Mouse (Mus musculus): ENCODE measurements at regions not wholly inside any gene's neighbourhood (a gene's known extent, or its start where the extent isn't known, plus 50 kb on each side); places are given as distances from the start of the nearest gene placed in this dataset.

GRCm38 (mm10) chr8:25362146-25362545 lies 538.0 kb upstream of the Adam5 start:
- H3K4me3 ChIP-seq (ENCODE audit: low read depth, low read length): no peak overlapping the region
- no peaks in the 10 kb centered on the region for H3K9me3 ChIP-seq (ENCODE audit: control insufficient read depth, low read length)
- H3K4me1 ChIP-seq (replicated peaks; ENCODE audit: control insufficient read depth, insufficient read depth, low read length): no peaks in the 10 kb centered on the region
- no peak for DNase-seq (ENCODE audit: low spot score)
- no peak overlapping the region for H3K4me2 ChIP-seq (replicated peaks; ENCODE audit: low read depth, low read length)
- ATAC-seq (ENCODE audit: low FRiP score): no peak
- no peaks in the 10 kb centered on the region for H3K27me3 ChIP-seq (ENCODE audit: control insufficient read depth, insufficient read depth, low read length)
- no peak overlapping the region for H3K9ac ChIP-seq (ENCODE audit: low read depth, low read length)
- H3K27ac ChIP-seq (ENCODE audit: low read depth, low read length): no peak overlapping the region
- 67% methylated on average over 4 of the region's 4 CpGs for WGBS
- no peaks in the 10 kb centered on the region for H3K36me3 ChIP-seq (ENCODE audit: control insufficient read depth, insufficient read depth, low read length)

- Histone ChIP-seq H3K27ac (ENCODE audit: low read depth, low read length) (no peak overlapping the region), H3K27me3 (ENCODE audit: control insufficient read depth, insufficient read depth, low read length) (no peaks in the 10 kb centered on the region), H3K36me3 (ENCODE audit: control insufficient read depth, insufficient read depth, low read length) (no peaks in the 10 kb centered on the region), H3K9ac (ENCODE audit: low read depth, low read length) (no peak overlapping the region), H3K9me3 (ENCODE audit: control insufficient read depth, low read length) (no peaks in the 10 kb centered on the region), H3K4me1 (replicated peaks; ENCODE audit: control insufficient read depth, insufficient read depth, low read length) (no peaks in the 10 kb centered on the region), H3K4me2 (replicated peaks; ENCODE audit: low read depth, low read length) (no peak overlapping the region), H3K4me3 (ENCODE audit: low read depth, low read length) (no peak overlapping the region)
- 83% methylated on average over 5 of the region's 5 CpGs for WGBS
- DNase-seq (ENCODE audit: low spot score): no peak
- no peak for ATAC-seq (ENCODE audit: low FRiP score)
Measured at GRCm38 (mm10) chr8:25361420-25361819, 537.3 kb upstream of the Adam5 start.

- H3K9ac ChIP-seq (ENCODE audit: low read depth, low read length): no peak overlapping the region
- no peak for ATAC-seq (ENCODE audit: low FRiP score)
- no peaks in the 10 kb centered on the region for H3K36me3 ChIP-seq (ENCODE audit: control insufficient read depth, insufficient read depth, low read length)
- H3K27me3 ChIP-seq (ENCODE audit: control insufficient read depth, insufficient read depth, low read length): peaks cover 7% of the 10 kb centered on the region
- no peak overlapping the region for H3K4me2 ChIP-seq (replicated peaks; ENCODE audit: low read depth, low read length)
- DNase-seq (ENCODE audit: low spot score): no peak
- H3K4me1 ChIP-seq (replicated peaks; ENCODE audit: control insufficient read depth, insufficient read depth, low read length): no peaks in the 10 kb centered on the region
- H3K4me3 ChIP-seq (ENCODE audit: low read depth, low read length): no peak overlapping the region
- 93% methylated on average over 12 of the region's 12 CpGs for WGBS
- H3K9me3 ChIP-seq (ENCODE audit: control insufficient read depth, low read length): no peaks in the 10 kb centered on the region
- H3K27ac ChIP-seq (ENCODE audit: low read depth, low read length): no peak overlapping the region
Measured at GRCm38 (mm10) chr8:25358539-25359165, 534.5 kb upstream of the Adam5 start.

DNA sequence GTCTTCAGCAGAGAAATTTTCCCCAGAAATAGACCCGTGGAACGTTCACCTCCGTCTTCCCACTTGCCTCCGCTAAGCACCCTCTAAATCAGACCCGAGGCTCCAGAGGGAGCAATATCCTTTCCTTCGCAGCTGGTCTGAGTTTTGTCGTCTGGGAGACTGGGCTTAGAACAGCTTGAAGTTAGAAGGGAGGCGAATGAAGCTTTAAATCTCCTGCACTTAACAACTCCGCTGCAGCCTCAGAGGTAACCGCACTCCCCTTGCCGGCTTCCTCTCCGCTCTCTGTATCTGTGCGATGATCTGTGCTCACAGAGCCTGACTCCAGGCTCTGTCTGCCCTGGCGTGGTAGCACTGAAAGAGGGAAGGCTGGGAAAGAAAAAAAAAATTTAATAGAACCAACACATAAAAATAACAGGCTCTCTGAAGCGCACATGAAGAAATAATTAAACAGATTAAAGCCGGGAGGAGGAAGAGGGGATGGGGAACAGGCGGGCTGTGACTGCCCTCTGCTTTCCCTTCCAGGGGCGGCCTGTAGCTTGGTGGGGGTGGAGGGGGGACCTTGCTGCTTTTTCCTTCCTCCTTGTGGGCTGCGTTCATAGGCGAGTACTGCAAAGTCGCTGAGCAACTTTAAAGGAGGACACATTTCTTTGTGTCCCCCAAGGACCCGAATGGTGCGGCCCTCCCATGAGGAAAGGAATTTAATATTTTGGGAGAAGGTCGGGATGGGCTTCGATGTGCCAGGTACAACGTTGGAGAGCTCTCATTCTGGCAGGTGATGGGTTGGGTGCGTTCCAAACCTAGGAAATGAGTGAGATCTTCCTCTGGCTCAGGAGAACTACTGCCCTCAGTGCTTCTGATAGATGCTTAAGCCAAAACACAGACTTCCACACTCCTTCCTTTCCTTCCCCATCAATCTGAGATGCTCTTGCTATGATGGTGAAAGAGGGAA lies 529.9 kb upstream of the Adam5 start:
- H3K4me3 ChIP-seq (ENCODE audit: low read depth, low read length): no peak overlapping the region
- no peak overlapping the region for H3K27ac ChIP-seq (ENCODE audit: low read depth, low read length)
- H3K9me3 ChIP-seq (ENCODE audit: control insufficient read depth, low read length): no peaks in the 10 kb centered on the region
- peak; percentile 39 for DNase-seq (ENCODE audit: low spot score)
- H3K4me2 ChIP-seq (replicated peaks; ENCODE audit: low read depth, low read length): peak overlapping the region; percentile 15
- H3K4me1 ChIP-seq (replicated peaks; ENCODE audit: control insufficient read depth, insufficient read depth, low read length): no peaks in the 10 kb centered on the region
- H3K36me3 ChIP-seq (ENCODE audit: control insufficient read depth, insufficient read depth, low read length): no peaks in the 10 kb centered on the region
- WGBS: 14% methylated on average over 26 of the region's 27 CpGs
- peaks cover 14% of the 10 kb centered on the region for H3K27me3 ChIP-seq (ENCODE audit: control insufficient read depth, insufficient read depth, low read length)
- ATAC-seq (ENCODE audit: low FRiP score): no peak
- no peak overlapping the region for H3K9ac ChIP-seq (ENCODE audit: low read depth, low read length)

DNA sequence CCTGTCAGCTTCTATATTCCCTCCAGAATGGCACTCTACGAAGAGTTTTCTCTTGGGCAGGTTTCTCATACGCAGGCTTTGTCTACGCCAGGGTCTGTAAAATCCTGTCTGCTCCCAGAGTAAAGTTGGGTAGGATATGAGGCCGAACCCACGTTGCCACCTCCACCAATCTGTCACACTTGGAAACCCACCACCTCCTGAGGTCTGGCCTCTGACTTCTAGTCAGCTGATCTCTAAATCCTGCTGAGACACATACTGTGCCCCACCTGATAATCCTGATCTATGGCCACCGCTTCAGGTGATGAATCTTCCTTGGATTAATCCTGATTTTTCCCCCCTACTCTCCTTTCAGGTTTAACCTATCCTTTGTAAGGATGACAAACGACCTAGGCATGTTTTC lies 529.2 kb upstream of the Adam5 start:
- H3K27ac ChIP-seq (ENCODE audit: low read depth, low read length): no peak overlapping the region
- H3K4me3 ChIP-seq (ENCODE audit: low read depth, low read length): no peak overlapping the region
- peaks cover 14% of the 10 kb centered on the region for H3K27me3 ChIP-seq (ENCODE audit: control insufficient read depth, insufficient read depth, low read length)
- ATAC-seq (ENCODE audit: low FRiP score) (no peak), DNase-seq (ENCODE audit: low spot score) (no peak)
- no peaks in the 10 kb centered on the region for H3K4me1 ChIP-seq (replicated peaks; ENCODE audit: control insufficient read depth, insufficient read depth, low read length)
- no peak overlapping the region for H3K9ac ChIP-seq (ENCODE audit: low read depth, low read length)
- no peaks in the 10 kb centered on the region for H3K9me3 ChIP-seq (ENCODE audit: control insufficient read depth, low read length)
- H3K36me3 ChIP-seq (ENCODE audit: control insufficient read depth, insufficient read depth, low read length): no peaks in the 10 kb centered on the region
- 43% methylated on average over 7 of the region's 7 CpGs for WGBS
- H3K4me2 ChIP-seq (replicated peaks; ENCODE audit: low read depth, low read length): no peak overlapping the region

DNA sequence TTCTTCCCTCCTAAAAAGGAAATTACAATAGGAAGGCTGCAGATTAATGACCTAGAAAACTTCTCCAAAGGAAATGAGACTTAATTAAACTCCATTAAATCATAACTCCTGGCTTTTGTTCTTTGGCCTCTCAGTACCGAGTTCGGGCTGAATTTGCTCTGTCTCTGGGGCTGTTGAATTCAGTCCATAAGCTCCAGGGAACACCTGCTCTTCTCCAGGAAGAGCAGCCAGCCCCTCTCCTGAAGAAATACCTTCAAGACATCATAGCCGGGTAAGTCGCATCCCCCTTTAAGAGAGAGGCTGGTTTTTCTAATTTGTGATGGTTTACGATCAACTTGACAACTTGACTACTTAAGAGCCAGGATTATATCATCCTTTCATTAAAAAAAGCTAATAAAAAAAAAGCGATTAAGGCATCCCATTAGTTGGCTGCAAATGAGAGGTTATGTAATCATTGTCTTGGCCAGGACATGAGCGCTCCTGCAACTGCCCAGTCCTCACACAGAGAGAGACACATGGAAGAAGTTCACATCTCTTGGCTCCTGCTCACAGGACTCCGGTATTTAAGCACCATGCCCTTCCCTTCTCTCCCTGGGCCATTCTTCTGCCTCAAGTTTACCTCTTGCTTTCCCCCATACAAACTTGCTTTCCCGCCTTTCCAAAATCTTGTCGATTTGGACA lies 524.0 kb upstream of the Adam5 start:
- Histone ChIP-seq H3K27me3 (ENCODE audit: control insufficient read depth, insufficient read depth, low read length) (peaks cover 5% of the 10 kb centered on the region; the same call in 1 of the 2 replicates), H3K4me2 (replicated peaks; ENCODE audit: low read depth, low read length) (no peak overlapping the region), H3K4me3 (ENCODE audit: low read depth, low read length) (no peak overlapping the region), H3K9ac (ENCODE audit: low read depth, low read length) (no peak overlapping the region), H3K27ac (ENCODE audit: low read depth, low read length) (no peak overlapping the region), H3K4me1 (replicated peaks; ENCODE audit: control insufficient read depth, insufficient read depth, low read length) (no peaks in the 10 kb centered on the region), H3K36me3 (ENCODE audit: control insufficient read depth, insufficient read depth, low read length) (no peaks in the 10 kb centered on the region), H3K9me3 (ENCODE audit: control insufficient read depth, low read length) (0 out of 2 replicates have a peak, but pooled peaks cover 3% of the 10 kb centered on the region)
- DNase-seq (ENCODE audit: low spot score) (no peak), ATAC-seq (ENCODE audit: low FRiP score) (no peak)
- WGBS: 97% methylated on average over 10 of the region's 10 CpGs

- Histone ChIP-seq H3K36me3 (ENCODE audit: control insufficient read depth, insufficient read depth, low read length) (no peaks in the 10 kb centered on the region), H3K27ac (ENCODE audit: low read depth, low read length) (no peak overlapping the region), H3K4me3 (ENCODE audit: low read depth, low read length) (no peak overlapping the region), H3K9me3 (ENCODE audit: control insufficient read depth, low read length) (0 out of 2 replicates have a peak, but pooled peaks cover 3% of the 10 kb centered on the region), H3K4me2 (replicated peaks; ENCODE audit: low read depth, low read length) (no peak overlapping the region), H3K27me3 (ENCODE audit: control insufficient read depth, insufficient read depth, low read length) (no peaks in the 10 kb centered on the region; the same call in 1 of the 2 replicates), H3K9ac (ENCODE audit: low read depth, low read length) (no peak overlapping the region), H3K4me1 (replicated peaks; ENCODE audit: control insufficient read depth, insufficient read depth, low read length) (no peaks in the 10 kb centered on the region)
- 66% methylated on average over 10 of the region's 10 CpGs for WGBS
- DNase-seq (ENCODE audit: low spot score) (peak; percentile 68), ATAC-seq (ENCODE audit: low FRiP score) (no peak)
Measured at GRCm38 (mm10) chr8:25343160-25343602, 519.0 kb upstream of the Adam5 start.

DNA sequence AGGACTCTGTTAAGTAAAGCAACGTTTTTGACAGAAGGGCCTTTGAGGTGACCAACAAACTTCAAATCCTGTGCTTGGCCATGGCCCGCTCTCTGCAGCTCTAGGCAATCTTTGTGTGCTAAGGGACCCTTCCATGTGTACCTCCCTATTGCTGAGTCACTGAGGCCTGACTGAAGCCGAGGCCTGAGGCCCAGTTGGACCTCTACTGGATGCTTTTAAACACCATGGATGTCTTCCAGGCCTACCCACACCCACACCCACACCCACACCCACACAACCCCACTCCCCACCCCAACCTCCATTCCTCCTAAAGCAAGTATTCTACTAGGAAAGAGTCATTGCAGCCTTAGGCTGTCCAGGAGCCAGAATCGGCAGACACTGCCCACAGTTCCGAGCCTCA lies 518.3 kb upstream of the Adam5 start:
- Histone ChIP-seq H3K27ac (ENCODE audit: low read depth, low read length) (no peak overlapping the region), H3K9ac (ENCODE audit: low read depth, low read length) (no peak overlapping the region), H3K4me3 (ENCODE audit: low read depth, low read length) (no peak overlapping the region), H3K4me1 (replicated peaks; ENCODE audit: control insufficient read depth, insufficient read depth, low read length) (no peaks in the 10 kb centered on the region), H3K27me3 (ENCODE audit: control insufficient read depth, insufficient read depth, low read length) (no peaks in the 10 kb centered on the region; the same call in 1 of the 2 replicates), H3K36me3 (ENCODE audit: control insufficient read depth, insufficient read depth, low read length) (no peaks in the 10 kb centered on the region), H3K9me3 (ENCODE audit: control insufficient read depth, low read length) (0 out of 2 replicates have a peak, but pooled peaks cover 3% of the 10 kb centered on the region), H3K4me2 (replicated peaks; ENCODE audit: low read depth, low read length) (no peak overlapping the region)
- 87% methylated on average over 5 of the region's 5 CpGs for WGBS
- DNase-seq (ENCODE audit: low spot score) (no peak), ATAC-seq (ENCODE audit: low FRiP score) (no peak)
